Mouse (Mus musculus) bone marrow, adult 2 months (tissue): ENCODE measurements around the gene Nfkbia.

Experiments used
- CTCF ChIP-seq: fragments of 200-500 bp; IDR thresholded peaks from 2 replicates; pipeline ENCODE4 v1.5.1; 2011; ENCODE audit warnings: low read length, control low read depth; ENCODE audit not compliant: control insufficient read depth, insufficient read depth
- POLR2A ChIP-seq: fragments of 200-500 bp; IDR thresholded peaks from 2 replicates; pipeline ENCODE4 v1.6.1; 2011; ENCODE audit warnings: low read depth, mild to moderate bottlenecking, control low read depth, low read length, borderline replicate concordance; ENCODE audit not compliant: control insufficient read depth

DNA sequence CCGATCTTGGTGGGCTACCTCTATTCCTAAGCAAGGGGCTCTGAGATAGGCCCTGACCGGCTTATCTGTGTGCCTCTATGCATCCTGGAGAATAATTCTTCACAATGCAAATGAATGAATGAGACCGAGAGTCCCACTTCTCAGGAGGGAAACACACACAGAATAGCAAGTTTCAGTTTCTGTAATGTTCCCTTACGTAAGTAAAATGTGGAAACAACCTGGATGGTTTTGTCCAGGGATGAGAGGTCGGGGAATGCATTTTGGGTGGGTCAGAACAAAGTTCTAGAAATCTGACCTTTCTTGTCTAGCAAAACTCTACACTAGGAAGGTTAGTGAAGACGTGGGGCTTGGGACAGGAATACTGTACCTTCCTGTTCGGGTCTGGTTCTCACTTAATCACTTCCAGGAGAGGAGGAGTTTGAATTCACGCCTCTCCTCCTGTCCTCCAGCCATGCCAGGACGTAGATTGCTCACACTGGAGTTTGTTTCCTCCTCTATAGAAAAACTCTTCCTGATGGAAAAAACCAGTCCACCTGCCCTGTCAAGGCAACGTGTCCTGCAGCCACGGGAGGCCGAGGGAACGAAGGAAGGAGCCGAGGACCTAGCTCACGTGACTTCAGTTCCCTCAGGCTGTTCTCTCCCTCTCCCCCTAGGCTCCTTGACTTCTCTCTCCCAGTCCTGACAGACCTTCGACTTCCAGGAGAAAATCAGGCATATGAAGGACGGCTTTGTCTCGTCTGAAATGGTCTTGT is 5.3 kb downstream of the Nfkbia start:
- TF ChIP-seq CTCF (no peak), POLR2A (no peak)
